Mouse (Mus musculus) layer of hippocampus, adult 11-12 months (tissue): ENCODE measurements around the gene Zbp1.
A peak's percentile ranks its signal among the peaks of the same experiment; 100 is the strongest.

ENCODE experiments used
- DNase-seq: peaks from one replicate; pipeline ENCODE4 v3.0.0; 2022; ENCODE audit warnings: low spot score

Zbp1 gene

GRCm38 (mm10) chr2:173212227-173212626 is 6.5 kb downstream of the Zbp1 start:
- DNase-seq = no peak

DNA sequence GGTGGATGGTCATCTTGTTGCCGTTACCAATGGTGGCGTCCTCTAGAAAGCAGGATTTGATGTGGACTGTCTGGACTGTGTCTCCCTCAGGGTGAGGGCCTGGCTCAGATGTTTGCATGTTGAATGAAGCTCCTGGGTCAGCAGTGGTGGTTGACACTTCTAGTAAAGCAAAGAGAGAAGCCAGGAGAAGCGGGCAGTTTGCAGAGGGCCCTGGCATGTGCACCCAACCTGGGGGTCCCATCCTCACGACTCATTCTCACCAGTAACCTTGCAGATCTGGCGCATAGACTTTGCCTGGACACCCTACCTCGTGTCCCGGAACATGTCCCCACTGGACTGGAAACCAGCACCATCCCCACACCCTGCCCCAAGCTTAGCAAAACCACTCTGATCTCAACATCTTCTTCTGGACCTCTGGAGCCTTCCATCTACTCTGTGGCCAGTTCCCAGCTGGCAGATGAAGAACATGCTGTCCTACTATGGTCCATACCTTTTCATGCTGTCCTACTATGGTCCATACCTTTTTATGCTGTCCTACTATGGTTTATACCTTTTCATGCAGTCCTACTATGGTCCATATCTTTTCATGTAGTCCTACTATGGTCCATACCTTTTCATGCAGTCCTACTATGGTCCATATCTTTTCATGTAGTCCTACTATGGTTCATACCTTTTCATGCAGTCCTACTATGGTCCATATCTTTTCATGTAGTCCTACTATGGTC is 9.5 kb downstream of the Zbp1 start:
- DNase-seq = no peak

DNA sequence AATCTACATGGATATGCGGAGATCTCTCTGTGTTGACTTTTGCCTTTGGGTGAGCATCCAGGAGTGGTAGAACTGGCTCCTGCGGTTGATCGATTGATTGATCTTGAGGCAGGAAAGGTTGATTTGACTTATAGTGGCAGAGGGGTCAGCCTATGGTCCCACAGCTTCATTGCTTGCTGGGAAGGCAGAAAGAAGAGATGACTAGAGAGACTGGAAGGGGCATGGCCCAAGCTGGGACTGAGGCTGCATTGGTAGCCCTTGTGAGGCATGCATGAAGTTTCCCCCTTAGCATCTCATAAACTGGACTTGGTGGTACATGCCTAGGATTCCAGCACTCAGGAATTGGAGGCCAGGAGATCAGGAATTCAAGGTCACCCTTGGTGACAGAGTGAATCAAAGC is 11.7 kb downstream of the Zbp1 start:
- DNase-seq = no peak

- no peak for DNase-seq
Measured at GRCm38 (mm10) chr2:173205563-173206099, 13.1 kb downstream of the Zbp1 start.

- no peak for DNase-seq
Measured at GRCm38 (mm10) chr2:173204671-173205070, 14.1 kb downstream of the Zbp1 start.

DNA sequence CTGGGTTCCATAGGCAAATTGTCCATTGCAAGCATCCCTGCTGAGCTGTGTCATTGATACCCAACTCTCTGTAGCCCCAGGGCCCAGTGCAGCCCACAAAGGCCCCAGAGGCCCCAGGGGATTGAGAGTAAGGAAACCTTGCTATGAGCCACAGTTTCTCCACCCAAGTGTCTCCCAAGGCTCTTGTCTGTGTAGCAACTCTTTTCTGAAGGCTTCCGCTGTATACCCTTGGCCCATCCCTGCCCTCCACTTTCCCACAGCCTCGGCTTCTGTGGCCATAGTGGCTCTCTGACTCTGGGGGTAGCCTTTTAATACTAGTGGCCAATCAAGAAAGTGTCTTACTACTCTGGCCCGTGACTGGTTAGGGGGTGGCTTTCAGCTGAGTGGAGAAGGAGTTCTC is 15.0 kb downstream of the Zbp1 start:
- no peak for DNase-seq

- no peak for DNase-seq
Measured at GRCm38 (mm10) chr2:173202924-173203689, 15.6 kb downstream of the Zbp1 start.

- DNase-seq = no peak
Measured at GRCm38 (mm10) chr2:173194796-173195195, 23.9 kb downstream of the Zbp1 start.

DNA sequence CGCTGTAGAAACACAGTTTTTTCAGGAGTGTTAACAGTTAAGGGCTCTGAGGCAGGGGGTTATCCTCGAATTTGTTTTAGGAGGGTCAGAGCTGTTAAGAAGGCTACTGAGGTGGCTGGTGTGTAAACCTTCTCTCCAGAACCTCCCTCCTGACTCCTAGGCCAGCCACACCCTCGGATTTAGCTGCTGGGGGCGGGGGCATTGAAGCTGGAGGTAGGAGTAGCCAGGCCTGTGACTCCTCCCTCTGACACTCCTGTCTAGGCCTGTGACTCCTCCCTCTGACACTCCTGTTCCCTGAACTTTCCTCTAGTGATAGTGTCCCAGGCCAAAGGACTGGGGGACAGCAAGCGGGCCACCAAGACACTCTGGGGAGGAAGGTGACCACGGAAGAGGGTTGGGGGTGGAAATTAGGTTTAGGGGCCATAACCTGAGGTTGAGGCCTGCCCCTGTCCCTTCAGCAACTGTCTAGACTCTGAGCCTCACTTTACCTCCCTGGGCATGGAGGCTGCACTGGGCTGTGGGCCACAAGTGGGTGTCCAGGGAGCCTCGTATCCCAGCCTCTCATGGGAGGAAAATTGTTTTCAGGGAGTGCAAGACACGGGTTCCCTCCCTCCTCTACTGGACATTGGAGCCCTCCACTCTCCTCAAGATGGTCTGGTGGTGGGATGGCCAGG is 31.4 kb downstream of the Zbp1 start:
- peak; percentile 2 for DNase-seq

GRCm38 (mm10) chr2:173186047-173186943 is 32.4 kb downstream of the Zbp1 start:
- peak; percentile 89 for DNase-seq

- no peak for DNase-seq
Measured at GRCm38 (mm10) chr2:173185282-173185681, 33.4 kb downstream of the Zbp1 start.

DNA sequence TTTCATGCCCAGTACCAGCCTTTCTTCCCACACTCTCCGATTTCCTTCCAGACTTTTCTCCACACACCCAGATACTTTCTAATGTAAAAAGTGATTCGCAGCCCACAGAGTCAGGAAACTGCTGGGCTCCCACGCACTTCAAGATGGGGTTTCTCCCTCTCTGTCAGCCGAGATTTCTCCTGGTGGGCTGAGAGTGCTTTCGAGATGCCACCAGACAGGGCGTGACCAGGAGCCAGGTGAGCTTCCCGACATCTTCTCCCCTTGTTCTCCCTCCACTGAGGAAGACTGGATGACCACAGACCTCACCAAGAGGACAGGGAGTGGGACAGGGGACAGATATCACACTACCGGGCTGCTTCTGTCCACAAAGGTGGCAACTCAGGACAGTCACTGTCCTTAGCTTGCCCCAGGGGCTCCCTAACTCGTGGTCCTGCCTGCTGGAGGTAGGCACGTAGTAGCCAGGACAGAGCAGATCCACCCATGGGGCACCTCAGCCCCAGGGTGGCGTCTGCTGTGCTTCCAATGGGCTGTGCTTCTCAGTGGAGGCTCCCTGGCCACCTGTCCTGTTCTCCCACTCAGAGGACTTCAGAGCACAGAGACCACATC is 34.1 kb downstream of the Zbp1 start:
- no peak for DNase-seq

DNA sequence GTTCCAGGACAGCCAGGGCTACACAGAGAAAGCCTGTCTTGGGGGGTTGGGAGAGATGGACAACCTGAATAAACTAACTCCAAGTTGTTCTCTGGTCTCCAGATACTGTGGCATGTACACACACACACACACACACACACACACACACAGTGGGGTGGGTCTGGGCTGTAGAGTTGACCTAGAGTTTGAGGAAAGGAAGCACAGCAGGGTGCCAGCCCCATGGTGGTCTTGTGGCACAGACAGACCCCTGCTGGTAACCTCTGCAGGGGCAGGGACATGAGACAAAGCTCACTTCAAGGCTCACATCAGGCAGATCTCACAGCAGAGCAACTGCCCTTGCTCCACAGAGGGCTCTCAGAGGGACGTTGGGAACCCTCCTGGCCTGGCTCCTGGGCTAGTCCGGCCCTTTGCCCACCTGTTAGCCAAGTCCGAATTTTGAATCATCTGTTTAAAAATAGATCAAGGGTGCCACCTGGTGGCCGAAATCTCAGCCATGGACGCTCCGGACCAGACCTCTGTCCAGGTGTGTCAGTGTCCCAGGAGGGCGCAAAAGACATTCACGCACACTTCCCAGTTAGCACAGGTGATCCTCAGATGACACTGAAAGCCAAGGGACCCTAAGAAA is 34.8 kb downstream of the Zbp1 start:
- peak; percentile 68 for DNase-seq

- DNase-seq = no peak
Measured at GRCm38 (mm10) chr2:173183311-173183710, 35.4 kb downstream of the Zbp1 start.

- DNase-seq = no peak
Measured at GRCm38 (mm10) chr2:173182796-173183195, 35.9 kb downstream of the Zbp1 start.

DNA sequence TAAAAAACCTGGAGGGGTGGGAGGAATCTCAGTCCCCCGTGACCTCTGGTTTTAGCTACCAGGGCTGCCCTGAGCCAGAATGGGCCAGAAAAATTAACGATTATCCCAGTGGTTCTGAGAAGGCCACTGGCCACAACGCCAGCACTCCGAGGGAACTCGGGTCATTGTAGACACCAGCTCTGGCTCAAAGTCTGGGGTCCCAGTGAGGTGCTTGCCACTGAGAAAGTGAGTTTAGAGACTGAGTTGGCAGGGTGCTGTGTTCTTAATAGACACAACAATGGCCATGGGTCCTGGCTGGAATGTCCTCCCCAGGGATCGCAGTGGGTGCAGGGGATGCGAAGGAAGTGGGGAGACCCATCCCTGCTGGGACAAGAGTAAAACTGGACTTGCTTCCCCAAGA is 36.8 kb downstream of the Zbp1 start:
- DNase-seq = no peak

DNA sequence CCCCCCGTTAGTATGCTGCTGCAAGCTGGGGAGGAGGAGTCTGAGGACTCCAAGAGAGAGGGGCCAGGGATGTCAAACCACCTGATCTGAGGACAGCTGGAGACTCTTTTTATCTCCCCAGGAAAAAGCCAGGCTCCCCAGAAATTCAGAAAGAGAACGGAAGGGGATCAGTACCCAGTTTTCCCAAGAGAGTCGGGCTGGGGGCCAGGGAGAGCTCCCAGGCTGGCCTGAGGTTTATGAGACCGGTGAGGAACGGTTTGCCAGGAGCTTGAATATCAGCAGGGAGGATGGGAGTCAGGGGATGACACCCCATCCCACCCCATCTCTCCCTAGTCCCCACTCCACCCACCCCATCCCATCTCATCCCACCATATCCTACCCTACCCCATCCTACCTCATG is 37.2 kb downstream of the Zbp1 start:
- no peak for DNase-seq

DNA sequence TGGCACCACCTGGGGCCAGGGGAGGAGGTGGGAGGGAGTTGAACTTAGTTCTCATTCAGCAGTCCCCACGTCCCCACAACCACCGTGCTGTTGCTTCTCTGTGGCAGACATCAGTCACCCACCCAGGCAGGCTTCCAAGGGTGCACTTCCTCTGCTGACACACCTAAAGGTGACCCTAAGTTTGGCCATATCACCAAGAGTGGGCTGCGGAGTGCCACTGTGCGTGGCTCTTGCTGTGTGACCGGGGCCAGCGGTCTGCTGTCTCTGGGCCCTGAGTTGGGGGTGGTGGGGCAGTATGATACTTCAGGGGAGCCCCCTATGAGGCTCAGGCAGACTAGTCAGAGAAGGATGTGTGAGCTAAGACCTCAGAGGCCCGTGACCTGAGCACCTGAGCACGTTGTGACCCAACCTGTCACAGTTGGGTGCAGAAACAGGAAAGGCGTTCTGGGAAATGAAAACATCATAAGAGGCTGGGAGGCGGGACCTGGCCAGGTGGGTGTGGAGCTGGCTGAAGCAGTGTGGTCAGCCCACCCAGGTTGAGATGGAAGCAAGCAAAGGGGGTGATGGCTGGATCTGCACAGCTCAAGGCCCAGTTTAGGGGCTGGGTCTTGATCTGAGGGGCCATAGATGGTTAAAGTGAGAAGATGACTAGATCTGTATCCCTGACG is 37.9 kb downstream of the Zbp1 start:
- no peak for DNase-seq

DNA sequence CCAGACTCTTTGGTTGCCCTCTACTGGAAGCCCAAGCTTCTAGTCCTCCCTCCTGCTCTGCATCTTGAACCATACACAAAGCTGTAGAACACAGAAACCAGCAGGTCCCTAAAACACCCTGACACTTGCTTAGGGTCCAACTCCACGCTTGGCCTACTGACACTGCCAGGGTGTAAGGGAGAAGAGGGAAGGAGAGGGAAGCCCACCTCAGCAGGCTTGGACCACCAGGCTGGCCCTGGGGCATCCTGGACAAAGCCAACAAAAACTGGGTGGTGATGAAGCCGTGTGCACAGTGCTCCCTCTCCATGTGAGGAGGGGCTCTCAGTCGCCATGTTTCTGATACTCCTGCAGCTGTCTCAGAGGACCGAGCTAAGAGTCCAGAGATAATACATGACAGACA is 38.7 kb downstream of the Zbp1 start:
- no peak for DNase-seq

- no peak for DNase-seq
Measured at GRCm38 (mm10) chr2:173179046-173179445, 39.7 kb downstream of the Zbp1 start.
